8 mouse cellular contexts compared by ENCODE assay signal in the genomic region with DNA sequence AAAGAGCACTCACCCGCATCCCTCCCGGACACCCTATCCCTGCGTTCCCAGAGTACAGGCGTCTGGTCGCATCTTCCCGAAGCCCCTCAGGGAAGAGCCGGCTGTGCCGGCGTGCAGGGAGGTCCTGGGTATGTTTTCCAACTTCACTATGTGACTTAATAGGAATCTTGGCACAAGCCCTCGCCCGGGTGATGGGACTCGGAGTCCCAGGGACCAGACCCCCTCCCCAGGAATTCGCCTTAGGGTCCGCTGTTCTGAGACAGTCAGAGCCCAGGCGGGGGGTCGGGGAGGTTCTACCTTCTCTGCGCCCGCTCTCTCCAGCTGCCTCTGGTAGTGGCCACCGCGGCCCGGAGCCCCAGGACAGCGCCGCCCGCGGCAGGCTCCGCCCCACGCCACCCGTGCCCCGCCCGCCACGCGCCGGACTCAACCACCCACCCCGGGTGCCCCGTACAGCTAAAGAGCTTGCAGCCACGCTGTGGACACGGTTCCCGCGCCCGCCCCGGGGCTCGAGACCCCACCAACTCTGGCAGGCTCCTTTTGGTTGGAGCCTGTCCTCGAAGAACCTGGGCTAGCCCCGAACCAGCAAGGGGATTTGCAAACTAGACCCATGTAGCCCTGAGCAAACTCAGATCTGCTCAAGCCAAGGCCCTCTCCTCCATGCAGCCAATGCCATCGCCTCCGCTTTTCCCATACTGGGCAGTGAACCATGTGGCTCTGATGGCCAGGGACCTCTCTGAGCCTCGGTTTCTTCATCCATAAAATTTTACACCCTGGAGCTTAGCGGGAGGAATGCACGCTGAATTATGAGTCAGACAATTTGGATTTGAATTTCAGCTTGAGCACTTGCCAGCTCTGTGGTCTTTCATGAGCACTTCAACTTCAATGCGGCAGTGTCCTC. TPM values are rescaled to one million over a fixed set of nuclear protein-coding genes. Genes with fewer than 3 reads are reported as not detected.
DNase-seq lines count a peak whose midpoint lies in the region; ATAC-seq lines count a peak whose summit lies in the region.

Gene Adamtsl4, minus strand, starts transcription at position 394 of the 898 bp plus-strand sequence.

- H3K4me1 ChIP-seq in forebrain, embryonic 12.5 days, result peaks cover 18% of the 10 kb centered on the region

- DNase-seq in layer of hippocampus, postnatal 10 days (ENCODE audit: low spot score in 2 of 2), result peak; percentile 48 to 61
- no peak for DNase-seq in layer of hippocampus, adult 8-10 months (ENCODE audit: low spot score in 2 of 2)
- DNase-seq in heart, postnatal 25 days (ENCODE audit: low spot score), result peak; percentile 76
- peak; percentile 43 for DNase-seq in left cerebral cortex, postnatal 4 days
- DNase-seq in spleen, postnatal 36 days (ENCODE audit: low spot score in 2 of 2), result peak; percentile 70 to 73

- H3K9ac ChIP-seq in forebrain, embryonic 12.5 days, result peak within 1 kb of the TSS; percentile 51

- H3K4me2 ChIP-seq in forebrain, embryonic 12.5 days, result peak within 1 kb of the TSS; percentile 75

- no peak within 1 kb of the TSS for H3K27ac ChIP-seq in forebrain, embryonic 12.5 days

- peak within 1 kb of the TSS; percentile 44 for H3K4me3 ChIP-seq in forebrain, embryonic 12.5 days (replicated peaks)

- H3K9me3 ChIP-seq in forebrain, embryonic 12.5 days, result no peaks in the 10 kb centered on the region

- ATAC-seq in cerebellum, adult (ENCODE audit: insufficient number of reproducible peaks, low FRiP score, low TSS enrichment), result peak; percentile 78; the same call in 1 of the 2 replicates
- peak; percentile 75 for ATAC-seq in forebrain, embryonic 12.5 days (ENCODE audit: low FRiP score)
- ATAC-seq in megakaryocyte-erythroid progenitor cell, adult 5-6 weeks (replicated peaks; ENCODE audit: low FRiP score, low TSS enrichment, poor library complexity, severe bottlenecking), result peak; percentile 66

- intact Hi-C loops in heart, postnatal 25 days (cut with DNase I), result no loop called here
- intact Hi-C loops in left cerebral cortex, postnatal 4 days (cut with DNase I), result no loop called here

- no peaks in the 10 kb centered on the region for H3K36me3 ChIP-seq in forebrain, embryonic 12.5 days (replicated peaks)

- 6% methylated on average over 50 of the region's 50 CpGs for WGBS in forebrain, embryonic 12.5 days

- H3K27me3 ChIP-seq in forebrain, embryonic 12.5 days, result peaks cover 16% of the 10 kb centered on the region

RNA-seq across cellular contexts. Expression of gene Adamtsl4, which starts in this region (rescaled TPM):
- total RNA-seq in layer of hippocampus, postnatal 10 days (2021), result under 1 TPM; 0.69 to 0.94 TPM
- 10 to 100 TPM in 2 of 4 experiments, 1 to 10 TPM in 2; 5.2 to 17.9 (median 10.4) TPM for total RNA-seq in layer of hippocampus, adult 8-10 months (2022)
- polyA plus RNA-seq in forebrain, embryonic 12.5 days (2016; fragmentation: Nextera tagmentation; extraction: Ambion mirVana), result 0.65 and 1.1 TPM in 2 replicates
- total RNA-seq in heart, postnatal 25 days (2021), result 10 to 100 TPM; 52.6 to 64.6 TPM
- 1 to 10 TPM; 1.4 to 1.9 TPM for total RNA-seq in left cerebral cortex, postnatal 4 days (2021)
- total RNA-seq in megakaryocyte-erythroid progenitor cell, adult 5-6 weeks (2014; fragmentation: Nextera tagmentation), result 0.20 TPM in 1 of 2 replicates, not detected in the other
- total RNA-seq in megakaryocyte-erythroid progenitor cell, adult 5-6 weeks (2017), result not detected in 2 replicates

Comparison
In these comparisons a context has a peak if more than half of its experiments do, and no peak if none do; other contexts are left out.
1. Peak in DNase-seq in layer of hippocampus, postnatal 10 days; RNA of the gene not detected or under 1 TPM.
2. Peak in ATAC-seq in megakaryocyte-erythroid progenitor cell, adult 5-6 weeks; RNA of the gene not detected or under 1 TPM.
3. DNase-seq: peak in heart, postnatal 25 days (single experiment), left cerebral cortex, postnatal 4 days (single experiment) and spleen, postnatal 36 days (2 of 2); none in layer of hippocampus, adult 8-10 months (0 of 2).
4. Peak in every context shown above with its lines, with median percentiles within 50 percentile points of each other: ATAC-seq.